Mouse (Mus musculus) embryonic fibroblast, embryonic 13.5 days (primary cell): ENCODE results near the gene Zfhx3.

Source experiments
- CTCF ChIP-seq: IDR thresholded peaks from 2 replicates; pipeline ENCODE4 v1.5.1; 2011; ENCODE audit warnings: mild to moderate bottlenecking, control low read depth, low read length, moderate library complexity, borderline replicate concordance; ENCODE audit not compliant: insufficient read depth
- POLR2A ChIP-seq: IDR thresholded peaks from 2 replicates; pipeline ENCODE4 v1.6.1; 2011; ENCODE audit warnings: low read depth, mild to moderate bottlenecking, control low read depth, low read length, moderate library complexity

DNA sequence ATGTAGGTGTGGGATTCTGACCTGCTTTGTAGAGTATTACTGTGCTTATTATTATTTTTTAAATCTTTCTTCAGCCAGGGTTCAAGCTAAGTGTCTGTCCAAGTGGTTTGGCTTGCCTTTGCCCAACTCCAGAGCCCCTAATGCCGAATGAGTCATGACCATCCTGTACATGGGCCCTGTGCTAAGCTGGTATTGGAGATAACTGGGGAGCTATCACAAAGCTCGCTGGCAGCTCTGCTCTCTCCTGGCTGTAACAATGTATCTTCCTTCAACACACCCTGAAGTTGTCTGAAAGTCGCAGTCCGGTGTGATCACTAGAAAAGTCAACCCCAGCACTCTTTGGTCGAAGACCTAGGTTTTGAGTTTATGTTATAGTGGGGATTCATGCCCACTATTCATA, 1049.0 kb downstream of the Zfhx3 start:
- no peak for TF ChIP-seq CTCF
- no peak for TF ChIP-seq POLR2A
